Mouse (Mus musculus) embryonic facial prominence, embryonic 15.5 days (tissue): ENCODE results near the gene Srbd1. TPM values are rescaled to one million over a fixed set of nuclear protein-coding genes. Genes with fewer than 3 reads are reported as not detected.

Experiments used
- ATAC-seq: fragments of 200-750 bp; cut with Nextera tagmentation; 2 replicates; pipeline ENCODE4 v1.8.0; 2017; ENCODE audit warnings: low read depth, moderate TSS enrichment; ENCODE audit not compliant: insufficient number of reproducible peaks, low FRiP score, low TSS enrichment
- H3K27ac ChIP-seq: fragments of 300-500 bp; sonication (generic); replicated peaks from 2 replicates; pipeline ENCODE4 v1.5.1; 2015; ENCODE audit warnings: mild to moderate bottlenecking, inconsistent platforms
- H3K27me3 ChIP-seq: fragments of 300-500 bp; sonication (generic); 2 replicates; pipeline ENCODE4 v1.6.1; 2015; ENCODE audit warnings: inconsistent platforms
- H3K36me3 ChIP-seq: fragments of 300-500 bp; sonication (generic); 2 replicates; pipeline ENCODE4 v1.6.1; 2015; ENCODE audit warnings: mild to moderate bottlenecking, inconsistent platforms
- H3K4me1 ChIP-seq: fragments of 300-500 bp; sonication (generic); 2 replicates; pipeline ENCODE4 v1.6.1; 2015; ENCODE audit warnings: inconsistent platforms
- H3K4me2 ChIP-seq: fragments of 300-500 bp; sonication (generic); replicated peaks from 2 replicates; pipeline ENCODE4 v1.6.1; 2015; ENCODE audit warnings: mild to moderate bottlenecking, inconsistent platforms
- H3K4me3 ChIP-seq: fragments of 300-500 bp; sonication (generic); replicated peaks from 2 replicates; pipeline ENCODE4 v1.5.1; 2015; ENCODE audit warnings: mild to moderate bottlenecking, inconsistent platforms
- H3K9ac ChIP-seq: fragments of 300-500 bp; sonication (generic); 2 replicates; pipeline ENCODE4 v1.6.1; 2015; ENCODE audit warnings: inconsistent platforms
- H3K9me3 ChIP-seq: fragments of 300-500 bp; sonication (generic); replicated peaks from 2 replicates; pipeline ENCODE4 v1.6.1; 2016; ENCODE audit warnings: inconsistent platforms
- WGBS: fragments of 180-500 bp; shearing (Covaris S2); methylation state at CpG from one replicate; pipeline ENCODE4 v1.1.7; 2015; 5-methylcytosine and 5-hydroxymethylcytosine counted together
- polyA plus RNA-seq: library from polyadenylated mRNA; unstranded; fragments of >200 nt; fragmentation: Nextera tagmentation; extraction: Ambion mirVana; gene quantifications from 2 replicates; pipeline ENCODE4 v1.2.1, GENCODE M21; 2015

The Srbd1 gene
- polyA plus RNA-seq, 1 experiment from 2014 or later, result 16.2 TPM

DNA sequence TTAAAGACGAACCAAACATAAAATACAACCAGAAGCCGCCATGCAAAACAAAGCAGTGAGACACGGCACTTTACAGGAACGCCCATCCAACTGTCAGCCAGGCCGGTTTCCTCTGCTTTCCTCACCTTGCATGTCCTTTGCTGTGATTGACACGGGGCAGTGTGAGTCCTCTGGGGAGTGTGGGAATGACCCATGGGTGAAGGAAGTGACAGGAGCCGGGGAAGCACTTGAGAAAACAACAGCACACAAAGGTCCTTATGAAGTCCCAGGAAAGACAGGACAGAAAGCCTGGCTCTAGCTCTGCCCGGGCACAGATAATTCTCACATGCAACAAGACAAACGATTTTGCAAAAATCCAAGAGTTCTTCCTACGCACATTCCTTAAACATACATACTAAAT, 136.6 kb downstream of the Srbd1 start:
- Histone ChIP-seq H3K27me3 (no peaks in the 10 kb centered on the region), H3K4me2 (no peak overlapping the region), H3K4me1 (no peaks in the 10 kb centered on the region), H3K4me3 (no peak overlapping the region), H3K27ac (no peak overlapping the region), H3K36me3 (no peaks in the 10 kb centered on the region), H3K9ac (no peak overlapping the region), H3K9me3 (no peaks in the 10 kb centered on the region)
- 59% methylated on average over 10 of the region's 10 CpGs for WGBS
- ATAC-seq, result no peak

DNA sequence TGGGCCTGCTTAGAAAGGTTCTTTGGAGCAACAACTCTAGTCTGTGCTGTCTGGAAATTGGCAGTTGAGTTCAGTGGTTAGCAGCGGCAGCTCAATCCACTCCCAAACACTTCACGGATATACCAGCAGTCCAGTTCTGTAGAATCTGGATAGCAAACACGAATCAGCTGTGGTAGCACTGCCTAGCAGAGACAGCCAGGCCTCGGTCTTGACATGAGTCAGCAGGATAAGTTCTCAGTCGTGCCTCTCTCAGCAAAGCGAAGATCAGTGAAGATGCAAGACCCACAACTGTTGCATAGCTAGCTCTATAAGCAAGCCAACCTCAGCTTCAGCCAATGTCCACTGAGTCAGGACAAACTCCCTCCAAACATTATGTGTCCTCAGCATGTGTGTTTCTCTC, 142.9 kb downstream of the Srbd1 start:
- no peak for ATAC-seq
- peaks cover 7% of the 10 kb centered on the region; the same call in 1 of the 2 replicates for H3K36me3 ChIP-seq
- 0 out of 2 replicates have a peak, but pooled peaks cover 4% of the 10 kb centered on the region for H3K9me3 ChIP-seq
- no peak overlapping the region for H3K27ac ChIP-seq
- H3K4me1 ChIP-seq, result no peaks in the 10 kb centered on the region
- no peak overlapping the region for H3K4me3 ChIP-seq
- H3K9ac ChIP-seq, result no peak overlapping the region
- WGBS, result 91% methylated on average over 6 of the region's 6 CpGs
- H3K4me2 ChIP-seq, result no peak overlapping the region
- no peaks in the 10 kb centered on the region for H3K27me3 ChIP-seq

GRCm38 (mm10) chr17:86001667-86002066, 143.3 kb downstream of the Srbd1 start:
- 92% methylated on average over 5 of the region's 5 CpGs for WGBS
- no peak overlapping the region for H3K4me2 ChIP-seq
- ATAC-seq, result no peak
- H3K36me3 ChIP-seq, result peaks cover 9% of the 10 kb centered on the region; the same call in 1 of the 2 replicates
- no peaks in the 10 kb centered on the region for H3K4me1 ChIP-seq
- H3K27me3 ChIP-seq, result no peaks in the 10 kb centered on the region
- no peak overlapping the region for H3K27ac ChIP-seq
- H3K9me3 ChIP-seq, result 0 out of 2 replicates have a peak, but pooled peaks cover 4% of the 10 kb centered on the region
- no peak overlapping the region for H3K9ac ChIP-seq
- no peak overlapping the region for H3K4me3 ChIP-seq

- Histone ChIP-seq H3K36me3 (peaks cover 5% of the 10 kb centered on the region; the same call in 1 of the 2 replicates), H3K27me3 (no peaks in the 10 kb centered on the region), H3K4me1 (peaks cover 8% of the 10 kb centered on the region; the same call in 1 of the 2 replicates), H3K4me2 (no peak overlapping the region), H3K4me3 (no peak overlapping the region), H3K9me3 (0 out of 2 replicates have a peak, but pooled peaks cover 4% of the 10 kb centered on the region), H3K27ac (no peak overlapping the region), H3K9ac (no peak overlapping the region)
- ATAC-seq, result peak; percentile 78; the same call in 1 of the 2 replicates
- 68% methylated on average over 2 of the region's 2 CpGs for WGBS
Measured at GRCm38 (mm10) chr17:85995727-85996126, 149.2 kb downstream of the Srbd1 start.

DNA sequence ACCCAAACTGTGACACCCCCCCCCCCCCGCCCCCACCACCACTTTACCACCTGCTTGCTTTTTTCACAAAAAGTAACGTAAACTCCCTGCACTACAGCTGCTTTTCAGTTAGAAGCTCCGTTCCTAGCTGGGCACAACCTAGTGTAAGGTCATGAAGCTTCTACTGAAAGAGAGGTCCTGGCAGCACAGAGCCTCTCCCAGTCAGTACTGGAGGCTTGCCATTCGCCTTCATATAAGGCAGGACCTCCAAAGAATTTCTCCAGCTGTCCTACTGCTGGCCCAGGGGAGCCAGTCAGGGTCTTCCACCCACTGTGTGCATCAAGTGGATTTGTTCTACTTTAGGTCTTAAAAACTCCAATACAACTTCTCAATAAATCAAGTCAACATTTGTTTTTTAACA, 149.9 kb downstream of the Srbd1 start:
- Histone ChIP-seq H3K36me3 (peaks cover 5% of the 10 kb centered on the region; the same call in 1 of the 2 replicates), H3K4me1 (peaks cover 12% of the 10 kb centered on the region; the same call in 1 of the 2 replicates), H3K27ac (no peak overlapping the region), H3K4me2 (no peak overlapping the region), H3K9ac (no peak overlapping the region), H3K27me3 (no peaks in the 10 kb centered on the region), H3K9me3 (0 out of 2 replicates have a peak, but pooled peaks cover 4% of the 10 kb centered on the region), H3K4me3 (no peak overlapping the region)
- WGBS, result 87% methylated on average over 4 of the region's 4 CpGs
- ATAC-seq, result no peak

DNA sequence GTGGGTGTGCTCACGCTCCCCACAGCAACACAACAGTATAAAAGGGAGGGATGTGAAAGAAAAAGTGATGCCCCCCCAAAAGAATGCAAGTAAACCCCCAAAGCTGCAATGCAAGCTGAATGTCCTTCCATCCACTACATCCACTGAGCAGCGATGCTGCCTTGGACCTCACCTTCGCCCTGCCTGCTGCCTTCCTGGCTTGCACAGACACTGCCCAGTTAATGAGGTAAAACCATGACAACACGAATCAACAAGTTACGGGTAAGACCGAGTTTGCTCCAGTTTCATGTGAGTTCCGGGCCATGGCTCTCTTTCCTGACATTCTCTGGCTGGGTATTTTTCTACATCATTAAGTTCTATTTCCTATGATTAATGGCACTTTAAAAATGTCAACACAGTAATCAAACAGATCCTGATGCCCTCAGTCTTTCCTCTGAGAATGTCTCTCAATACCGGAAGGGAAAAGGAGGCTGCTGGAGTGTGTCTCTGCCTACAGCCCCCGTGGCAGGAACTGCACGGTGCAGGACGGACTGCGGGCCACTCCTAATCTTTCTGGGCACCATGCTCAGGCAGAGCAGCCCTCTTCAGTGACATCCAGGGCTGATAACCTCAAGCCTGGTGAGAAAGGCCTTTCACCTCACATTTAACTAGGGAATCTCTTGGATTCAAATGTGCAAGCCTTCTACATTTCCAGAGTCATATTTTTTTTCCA, 155.8 kb downstream of the Srbd1 start:
- Histone ChIP-seq H3K4me2 (no peak overlapping the region), H3K27me3 (no peaks in the 10 kb centered on the region), H3K9ac (no peak overlapping the region), H3K9me3 (no peaks in the 10 kb centered on the region), H3K4me3 (no peak overlapping the region), H3K36me3 (peaks cover 4% of the 10 kb centered on the region; the same call in 1 of the 2 replicates), H3K27ac (no peak overlapping the region), H3K4me1 (peaks cover 13% of the 10 kb centered on the region; the same call in 1 of the 2 replicates)
- ATAC-seq, result no peak
- WGBS, result 73% methylated on average over 12 of the region's 12 CpGs

DNA sequence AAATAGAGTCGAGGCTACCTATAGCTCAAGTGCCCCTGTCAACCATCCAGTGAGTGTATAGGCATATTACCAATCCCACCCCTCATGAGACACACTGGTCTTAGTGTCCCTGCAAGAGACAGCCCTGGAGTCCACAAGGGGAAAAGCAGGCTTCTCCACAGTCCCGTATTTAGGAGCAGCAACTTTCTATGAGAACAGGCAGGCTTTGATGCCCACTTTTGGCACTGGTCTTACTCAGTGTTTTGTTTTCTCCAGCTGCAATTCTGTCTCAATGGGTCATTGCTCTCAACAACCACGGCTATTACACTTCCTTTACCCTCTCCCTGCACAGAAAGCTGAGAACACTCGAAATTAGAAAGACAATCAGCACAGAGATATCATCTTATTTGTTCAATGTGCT, 157.4 kb downstream of the Srbd1 start:
- no peaks in the 10 kb centered on the region for H3K27me3 ChIP-seq
- no peak overlapping the region for H3K9ac ChIP-seq
- peaks cover 4% of the 10 kb centered on the region; the same call in 1 of the 2 replicates for H3K36me3 ChIP-seq
- no peaks in the 10 kb centered on the region for H3K9me3 ChIP-seq
- 0 out of 2 replicates have a peak, but pooled peaks have one; percentile 21 for ATAC-seq
- no peak overlapping the region for H3K4me2 ChIP-seq
- H3K4me1 ChIP-seq, result peaks cover 13% of the 10 kb centered on the region; the same call in 1 of the 2 replicates
- no peak overlapping the region for H3K27ac ChIP-seq
- no peak overlapping the region for H3K4me3 ChIP-seq
- WGBS, result 57% methylated on average over 4 of the region's 4 CpGs

GRCm38 (mm10) chr17:85986624-85987023, 158.4 kb downstream of the Srbd1 start:
- Histone ChIP-seq H3K4me1 (peaks cover 10% of the 10 kb centered on the region; the same call in 1 of the 2 replicates), H3K4me2 (no peak overlapping the region), H3K27me3 (no peaks in the 10 kb centered on the region), H3K36me3 (peaks cover 4% of the 10 kb centered on the region; the same call in 1 of the 2 replicates), H3K27ac (no peak overlapping the region), H3K4me3 (no peak overlapping the region), H3K9me3 (no peaks in the 10 kb centered on the region), H3K9ac (no peak overlapping the region)
- 70% methylated on average over 4 of the region's 4 CpGs for WGBS
- no peak for ATAC-seq

DNA sequence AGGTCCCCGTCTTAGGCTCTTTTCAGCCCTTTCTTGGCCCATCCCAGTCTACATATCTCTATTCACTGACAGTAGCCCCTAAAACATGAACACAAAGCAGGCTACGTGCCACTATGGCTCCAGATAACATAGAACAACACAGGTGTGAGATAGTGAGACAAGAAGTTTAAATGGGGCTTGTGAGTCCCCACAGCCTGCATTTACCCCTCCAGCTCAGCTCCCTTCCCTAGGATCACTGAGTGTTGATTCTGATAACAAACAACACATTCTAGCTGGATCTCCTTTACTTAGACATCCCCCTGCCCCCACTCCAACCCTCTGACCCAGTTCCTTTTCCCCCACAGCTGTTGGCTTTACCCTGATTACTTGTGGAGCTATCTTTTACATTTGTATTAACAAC, 158.8 kb downstream of the Srbd1 start:
- H3K4me3 ChIP-seq, result no peak overlapping the region
- ATAC-seq, result no peak
- H3K9ac ChIP-seq, result no peak overlapping the region
- H3K27me3 ChIP-seq, result no peaks in the 10 kb centered on the region
- peaks cover 10% of the 10 kb centered on the region; the same call in 1 of the 2 replicates for H3K4me1 ChIP-seq
- no peak overlapping the region for H3K4me2 ChIP-seq
- H3K9me3 ChIP-seq, result no peaks in the 10 kb centered on the region
- 90% methylated on average over 2 of the region's 2 CpGs for WGBS
- peaks cover 4% of the 10 kb centered on the region; the same call in 1 of the 2 replicates for H3K36me3 ChIP-seq
- no peak overlapping the region for H3K27ac ChIP-seq

GRCm38 (mm10) chr17:85985131-85985530, 159.8 kb downstream of the Srbd1 start:
- Histone ChIP-seq H3K27me3 (no peaks in the 10 kb centered on the region), H3K9me3 (no peaks in the 10 kb centered on the region), H3K4me3 (no peak overlapping the region), H3K36me3 (peaks cover 4% of the 10 kb centered on the region; the same call in 1 of the 2 replicates), H3K4me2 (no peak overlapping the region), H3K9ac (no peak overlapping the region), H3K4me1 (peaks cover 6% of the 10 kb centered on the region; the same call in 1 of the 2 replicates), H3K27ac (no peak overlapping the region)
- WGBS, result 73% methylated on average over 11 of the region's 11 CpGs
- no peak for ATAC-seq

DNA sequence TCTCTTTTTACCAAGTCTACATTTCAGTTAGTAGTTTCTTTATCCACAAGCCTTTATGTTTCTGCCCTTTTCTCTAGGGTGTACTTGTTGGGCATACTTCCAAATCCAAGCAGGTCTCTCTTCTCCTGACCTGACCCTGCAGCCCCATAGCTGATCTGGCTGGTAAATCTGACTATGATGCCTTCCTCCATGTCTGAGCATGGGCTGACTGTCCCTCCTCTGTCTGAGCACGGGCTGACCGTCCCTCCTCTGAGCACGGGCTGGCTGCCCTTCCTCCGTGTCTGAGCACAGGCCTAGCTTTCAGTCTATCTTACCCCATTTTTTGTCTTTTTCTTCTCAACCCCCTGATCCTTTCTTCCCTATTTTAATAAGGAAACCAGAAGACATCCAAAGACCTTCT, 162.7 kb downstream of the Srbd1 start:
- ATAC-seq, result no peak

More for the DNA sequence above, 162.7 kb downstream of the Srbd1 start:
- 92% methylated on average over 4 of the region's 4 CpGs for WGBS
- Histone ChIP-seq H3K4me2 (no peak overlapping the region), H3K27ac (no peak overlapping the region), H3K4me3 (no peak overlapping the region), H3K36me3 (no peaks in the 10 kb centered on the region), H3K4me1 (peaks cover 3% of the 10 kb centered on the region; the same call in 1 of the 2 replicates), H3K27me3 (no peaks in the 10 kb centered on the region), H3K9me3 (no peaks in the 10 kb centered on the region), H3K9ac (no peak overlapping the region)
